Mouse (Mus musculus): ENCODE data around the gene Lck. TPM values are rescaled to one million over a fixed set of nuclear protein-coding genes. Genes with fewer than 3 reads are reported as not detected.

Gene Lck
- total and polyA plus RNA-seq, 3 experiments = 2.7 to 6.9 TPM; not detected in 1

DNA sequence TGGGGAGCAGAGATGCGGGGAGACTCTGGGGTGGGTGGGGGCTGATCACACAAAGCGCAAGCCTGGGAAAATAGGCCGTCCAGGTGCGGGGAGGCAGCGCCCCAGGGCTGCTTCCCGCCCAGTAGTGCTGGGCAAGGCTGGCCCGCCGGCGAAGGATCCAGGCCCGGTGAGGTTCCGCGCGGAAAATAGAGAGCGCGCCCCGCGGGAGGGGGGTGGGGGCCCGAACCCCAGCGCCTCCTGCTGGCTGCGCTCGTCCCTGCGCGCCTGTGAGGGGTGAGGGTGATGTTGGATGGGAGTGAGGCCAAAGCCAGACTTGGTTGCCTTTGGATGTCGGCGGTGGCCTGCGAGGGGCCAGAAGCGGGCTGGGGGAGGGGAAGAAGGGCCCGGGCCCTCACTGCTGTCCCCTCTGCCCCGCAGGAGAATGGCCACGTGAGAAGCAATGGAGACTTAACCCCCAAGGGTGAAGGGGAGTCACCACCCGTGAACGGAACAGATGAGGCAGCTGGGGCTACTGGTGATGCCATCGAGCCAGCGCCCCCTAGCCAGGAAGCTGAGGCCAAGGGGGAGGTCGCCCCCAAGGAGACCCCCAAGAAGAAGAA lies 59.0 kb downstream of the Lck start (continued):
- TF ChIP-seq CTCF (IDR thresholded peaks at IDR 0.05 in 2 of 3, conservative IDR thresholded peaks at IDR 0.05 in 1 of 3; ENCODE audit: control insufficient read depth in 1 of 3, insufficient read depth in 1 of 3, low read depth in 2 of 3, low read length in 3 of 3, poor library complexity in 1 of 3, severe bottlenecking in 1 of 3) = peak; percentile 61 to 93 (median 85); a peak in 5 of 6 replicates
- TF ChIP-seq POLR2AphosphoS5 (IDR thresholded peaks at IDR 0.05; ENCODE audit: borderline replicate concordance, low read depth, low read length) = no peak

DNA sequence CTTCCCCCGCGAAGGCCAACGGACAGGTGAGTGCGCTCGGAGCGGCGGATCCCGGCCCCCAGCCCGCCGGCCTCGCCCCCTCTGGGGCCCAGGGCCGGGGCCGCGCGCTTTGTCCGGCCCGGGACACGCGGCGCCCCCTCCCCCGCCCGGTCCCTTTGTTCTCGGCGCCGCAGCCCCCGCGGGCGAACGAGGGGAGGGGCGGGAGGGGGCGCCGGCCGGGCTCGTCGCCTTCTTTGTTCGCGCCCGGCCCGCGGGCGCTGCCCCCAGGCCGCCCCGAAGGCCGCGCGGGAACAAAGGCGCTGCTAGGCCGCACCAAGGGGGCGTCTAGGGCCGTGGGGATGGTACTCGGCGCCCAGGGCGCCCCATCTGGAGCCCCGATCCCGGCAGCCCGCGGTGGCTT lies 59.5 kb downstream of the Lck start:
- TF ChIP-seq MXI1 (IDR thresholded peaks at IDR 0.05; ENCODE audit: low read depth, low read length) (peak; percentile 20; the same call in 1 of the 2 replicates), RCOR1 (IDR thresholded peaks at IDR 0.05; ENCODE audit: low read depth, low read length) (no peak)
- peak overlapping the region; percentile 88 for H3K9ac ChIP-seq (ENCODE audit: control insufficient read depth, low read depth, low read length, poor library complexity, severe bottlenecking)
- H3K9me3 ChIP-seq (replicated peaks; ENCODE audit: insufficient read depth, low read length) = no peaks in the 10 kb centered on the region
- H3K4me3 ChIP-seq (ENCODE audit: control insufficient read depth in 1 of 2, insufficient read depth in 1 of 2, low read depth in 2 of 2, low read length in 2 of 2) = peak overlapping the region; percentile 67 to 93
- no peaks in the 10 kb centered on the region for H3K36me3 ChIP-seq (ENCODE audit: control insufficient read depth in 1 of 2, insufficient read depth in 2 of 2, low read length in 2 of 2)
- H3K27ac ChIP-seq (ENCODE audit: control insufficient read depth, low read depth, low read length) = no peak overlapping the region
- H3K79me2 ChIP-seq (ENCODE audit: control insufficient read depth, insufficient read depth, low read length, poor library complexity) = no peaks in the 10 kb centered on the region; the same call in 1 of the 2 replicates
- no peak for DNase-seq (ENCODE audit: low read depth, low spot score)
- no peaks in the 10 kb centered on the region for H3K27me3 ChIP-seq (ENCODE audit: control insufficient read depth in 1 of 2, insufficient read depth in 2 of 2, low read length in 2 of 2)
- no peaks in the 10 kb centered on the region for H3K4me1 ChIP-seq (ENCODE audit: control insufficient read depth in 1 of 2, insufficient read depth in 2 of 2, low read length in 2 of 2)

DNA sequence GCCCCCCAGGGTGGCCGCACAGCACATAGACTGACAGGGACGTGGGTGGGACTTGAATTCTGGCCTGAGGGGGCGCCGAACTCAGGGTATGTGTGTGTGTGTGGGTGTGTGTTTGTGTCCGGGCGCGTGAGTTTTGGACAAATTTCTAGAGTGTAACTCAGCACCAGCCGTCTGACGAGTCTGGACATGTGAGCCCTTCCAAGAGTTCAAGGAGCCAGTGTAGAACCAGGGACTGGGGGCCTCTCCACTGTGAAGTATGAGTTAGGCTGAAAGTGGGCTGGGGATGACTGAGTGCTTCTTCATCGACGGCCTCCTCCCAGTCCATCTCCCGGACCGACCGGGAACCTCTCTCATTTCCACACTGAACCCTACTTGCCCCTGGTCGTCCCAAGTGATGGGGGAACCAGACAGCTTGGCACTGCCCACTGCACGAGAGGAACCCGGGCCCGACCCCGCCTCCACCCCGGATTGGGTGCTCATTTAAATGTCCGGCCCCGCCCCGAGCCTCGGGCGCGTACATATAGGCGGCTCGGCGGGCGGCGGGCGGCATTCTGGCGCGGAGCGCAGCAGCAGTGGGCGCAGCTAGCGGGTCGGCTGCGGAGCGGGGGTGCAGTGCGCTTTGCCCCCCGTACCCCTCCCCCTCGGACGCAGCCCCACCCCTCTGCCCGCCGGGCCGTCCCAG lies 60.2 kb downstream of the Lck start, which contains the start of gene Marcksl1:
Gene Marcksl1, plus strand, starts transcription at position 496 of the 682 bp plus-strand sequence.
- DNase-seq (ENCODE audit: low read depth, low spot score) = peak; percentile 87
- H3K27me3 ChIP-seq (ENCODE audit: control insufficient read depth in 1 of 2, insufficient read depth in 2 of 2, low read length in 2 of 2) = no peaks in the 10 kb centered on the region
- TF ChIP-seq ZMIZ1 (IDR thresholded peaks at IDR 0.05; ENCODE audit: low read depth, low read length) (peak; percentile 98), MYC (IDR thresholded peaks at IDR 0.05; ENCODE audit: low read depth, low read length) (no peak), NELFE (IDR thresholded peaks at IDR 0.05; ENCODE audit: low read depth, low read length) (peak; percentile 88), USF2 (IDR thresholded peaks at IDR 0.05; ENCODE audit: borderline replicate concordance in 1 of 2, insufficient read depth in 1 of 2, low read depth in 1 of 2, low read length in 2 of 2) (no peak), JUND (IDR thresholded peaks at IDR 0.05; ENCODE audit: low read depth, low read length) (no peak), GATA1 (IDR thresholded peaks at IDR 0.05; ENCODE audit: low read depth, low read length) (no peak), CTCF (IDR thresholded peaks at IDR 0.05 in 2 of 3, conservative IDR thresholded peaks at IDR 0.05 in 1 of 3; ENCODE audit: control insufficient read depth in 1 of 3, insufficient read depth in 1 of 3, low read depth in 2 of 3, low read length in 3 of 3, poor library complexity in 1 of 3, severe bottlenecking in 1 of 3) (no peak; a peak in 1 of 6 replicates), MAZ (IDR thresholded peaks at IDR 0.05; ENCODE audit: low read depth, low read length) (peak; percentile 26; the same call in 1 of the 2 replicates), ZKSCAN1 (IDR thresholded peaks at IDR 0.05; ENCODE audit: low read depth, low read length) (no peak), HCFC1 (IDR thresholded peaks at IDR 0.05; ENCODE audit: low read depth, low read length) (peak; percentile 39; the same call in 1 of the 2 replicates), ELF1 (IDR thresholded peaks at IDR 0.05; ENCODE audit: low read depth, low read length) (0 out of 2 replicates have a peak, but pooled peaks have one; percentile 5), MAFK (IDR thresholded peaks at IDR 0.05; ENCODE audit: borderline replicate concordance, low read depth, low read length) (no peak), POLR2AphosphoS2 (IDR thresholded peaks at IDR 0.05; ENCODE audit: low read length) (peak; percentile 80), POLR2A (IDR thresholded peaks at IDR 0.05; ENCODE audit: control insufficient read depth in 1 of 2, insufficient read depth in 1 of 2, low read depth in 1 of 2, low read length in 2 of 2, poor library complexity in 1 of 2) (peak; percentile 85 to 86), TCF12 (IDR thresholded peaks at IDR 0.05; ENCODE audit: low read depth, low read length) (peak; percentile 58; the same call in 1 of the 2 replicates), BHLHE40 (IDR thresholded peaks at IDR 0.05; ENCODE audit: borderline replicate concordance, low read depth, low read length) (peak; percentile 79), MXI1 (IDR thresholded peaks at IDR 0.05; ENCODE audit: low read depth, low read length) (peak; percentile 27; the same call in 1 of the 2 replicates), SIN3A (IDR thresholded peaks at IDR 0.05; ENCODE audit: low read length) (peak; percentile 66), POLR2AphosphoS5 (IDR thresholded peaks at IDR 0.05; ENCODE audit: borderline replicate concordance, low read depth, low read length) (no peak; the same call in 1 of the 2 replicates), TBP (IDR thresholded peaks at IDR 0.05; ENCODE audit: low read depth, low read length) (peak; percentile 89)
- H3K36me3 ChIP-seq (ENCODE audit: control insufficient read depth in 1 of 2, insufficient read depth in 2 of 2, low read length in 2 of 2) = no peaks in the 10 kb centered on the region
- no peaks in the 10 kb centered on the region; the same call in 1 of the 2 replicates for H3K79me2 ChIP-seq (ENCODE audit: control insufficient read depth, insufficient read depth, low read length, poor library complexity)
- H3K9ac ChIP-seq (ENCODE audit: control insufficient read depth, low read depth, low read length, poor library complexity, severe bottlenecking) = peak within 1 kb of the TSS; percentile 88
- no peaks in the 10 kb centered on the region for H3K9me3 ChIP-seq (replicated peaks; ENCODE audit: insufficient read depth, low read length)
- no peak within 1 kb of the TSS for H3K27ac ChIP-seq (ENCODE audit: control insufficient read depth, low read depth, low read length)
- H3K4me3 ChIP-seq (ENCODE audit: control insufficient read depth in 1 of 2, insufficient read depth in 1 of 2, low read depth in 2 of 2, low read length in 2 of 2) = peak within 1 kb of the TSS; percentile 67 to 93
- no peaks in the 10 kb centered on the region for H3K4me1 ChIP-seq (ENCODE audit: control insufficient read depth in 1 of 2, insufficient read depth in 2 of 2, low read length in 2 of 2)
